Mouse (Mus musculus) adrenal gland, postnatal 14 days (tissue): ENCODE results near the gene Sgce. TPM values are rescaled to one million over a fixed set of nuclear protein-coding genes. Genes with fewer than 3 reads are reported as not detected.
"Not testable (repeated sequence)": the region's sequence is repeated elsewhere in the genome, so short reads cannot be mapped to it uniquely, and the experiment has no call there.

Experiments
- DNase-seq: peaks from one replicate; pipeline ENCODE4 v3.0.0; 2021; ENCODE audit warnings: mixed read lengths
- total RNA-seq: library from RNA; stranded (reverse); gene quantifications from 2 replicates; pipeline ENCODE4 v1.2.3, GENCODE M21; 2021

The Sgce gene
- total RNA-seq, 1 experiment from 2014 or later = 60.8 TPM

GRCm38 (mm10) chr6:4723998-4724757 lies 22.8 kb downstream of the Sgce start:
- no peak for DNase-seq

GRCm38 (mm10) chr6:4722739-4723138 lies 24.3 kb downstream of the Sgce start:
- DNase-seq = no peak

- DNase-seq = no peak
Observed at GRCm38 (mm10) chr6:4722142-4722541, 24.9 kb downstream of the Sgce start.

GRCm38 (mm10) chr6:4717344-4717743 lies 29.7 kb downstream of the Sgce start:
- no peak for DNase-seq

- no peak for DNase-seq
Observed at GRCm38 (mm10) chr6:4716171-4716570, 30.8 kb downstream of the Sgce start.

- peak; percentile 70 for DNase-seq
Observed at GRCm38 (mm10) chr6:4708971-4709370, 38.0 kb downstream of the Sgce start.

- peak; percentile 12 for DNase-seq
Observed at GRCm38 (mm10) chr6:4706415-4706814, 40.6 kb downstream of the Sgce start.

GRCm38 (mm10) chr6:4703908-4704307 lies 43.1 kb downstream of the Sgce start:
- no peak for DNase-seq

- no peak for DNase-seq
Observed at GRCm38 (mm10) chr6:4701641-4702040, 45.4 kb downstream of the Sgce start.

GRCm38 (mm10) chr6:4695778-4696177 lies 51.2 kb downstream of the Sgce start:
- no peak for DNase-seq

GRCm38 (mm10) chr6:4694672-4695231 lies 52.3 kb downstream of the Sgce start:
- no peak for DNase-seq

- DNase-seq = no peak
Observed at GRCm38 (mm10) chr6:4693544-4693943, 53.5 kb downstream of the Sgce start.

GRCm38 (mm10) chr6:4690438-4690837 lies 56.6 kb downstream of the Sgce start:
- DNase-seq = no peak

- peak; percentile 25 for DNase-seq
Observed at GRCm38 (mm10) chr6:4684706-4685340, 62.2 kb downstream of the Sgce start.

GRCm38 (mm10) chr6:4680576-4680975 lies 66.4 kb downstream of the Sgce start:
- no peak for DNase-seq

- no peak for DNase-seq
Observed at GRCm38 (mm10) chr6:4679981-4680380, 67.0 kb downstream of the Sgce start.

GRCm38 (mm10) chr6:4677356-4677761 lies 69.6 kb downstream of the Sgce start:
- DNase-seq = no peak

GRCm38 (mm10) chr6:4665154-4665553 lies 81.9 kb downstream of the Sgce start:
- no peak for DNase-seq

- no peak for DNase-seq
Observed at GRCm38 (mm10) chr6:4664313-4664712, 82.7 kb downstream of the Sgce start.

- DNase-seq = no peak
Observed at GRCm38 (mm10) chr6:4663516-4663915, 83.5 kb downstream of the Sgce start.

- no peak for DNase-seq
Observed at GRCm38 (mm10) chr6:4658861-4659260, 88.1 kb downstream of the Sgce start.

GRCm38 (mm10) chr6:4655924-4656323 lies 91.1 kb downstream of the Sgce start:
- DNase-seq = no peak

GRCm38 (mm10) chr6:4655466-4655865 lies 91.5 kb downstream of the Sgce start:
- no peak for DNase-seq

GRCm38 (mm10) chr6:4653741-4654140 lies 93.3 kb downstream of the Sgce start:
- not testable (repeated sequence) for DNase-seq
